Mouse (Mus musculus) gastrocnemius, postnatal 14 days (tissue): Measurements from ENCODE around the gene Tcp11l1. TPM values are rescaled to one million over a fixed set of nuclear protein-coding genes. Genes with fewer than 3 reads are reported as not detected.
A peak's percentile ranks its signal among the peaks of the same experiment; 100 is the strongest.

ENCODE experiments used
- DNase-seq: peaks from one replicate; pipeline ENCODE4 v3.0.0; 2021; ENCODE audit warnings: mixed read lengths
- intact Hi-C: fragments of 180-260 bp; cut with DNase I; formaldehyde crosslinking; loops from one replicate; pipeline ENCODE4 v1.15.1; 2025; ENCODE audit warnings: low total_unique reads
- long read RNA-seq, 2 experiments: library from polyadenylated mRNA; stranded (forward); transcript quantifications; one replicate each; pipeline ENCODE4 v2.0.0; 2021
- total RNA-seq, 2 experiments: library from RNA; stranded (reverse); gene quantifications; 2 replicates each; pipeline ENCODE4 v1.2.3; 2021

Gene Tcp11l1
- total RNA-seq = 1 to 10 TPM; 4.5 TPM
- long read RNA-seq, experiment 1, partial matches to known transcripts = 0 of 5 reads
- long read RNA-seq, experiment 1, other reads (novel, unspliced or antisense) = 1 of 5 reads
- long read RNA-seq, experiment 2, transcript Tcp11l1-206 (3 exons, 630 nt) = major isoform, 7 of 8 reads
- long read RNA-seq, experiment 2, partial matches to known transcripts = 0 of 8 reads
- long read RNA-seq, experiment 2, other reads (novel, unspliced or antisense) = 1 of 8 reads

GRCm38 (mm10) chr2:104711585-104712485 lies at the start of gene Tcp11l1:
Tcp11l1 (minus strand) TSS chr2:104712169.
- intact Hi-C loops = no loop called here
- peak; percentile 42 for DNase-seq

- intact Hi-C loops = no loop called here
- no peak for DNase-seq
Measured at GRCm38 (mm10) chr2:104750611-104751010, 38.6 kb upstream of the Tcp11l1 start.

- DNase-seq = no peak
- intact Hi-C loops = no loop called here
Measured at GRCm38 (mm10) chr2:104748652-104749183, 36.7 kb upstream of the Tcp11l1 start.

GRCm38 (mm10) chr2:104746251-104746650 lies 34.3 kb upstream of the Tcp11l1 start:
- no peak for DNase-seq
- intact Hi-C loops = no loop called here

- no peak for DNase-seq
- intact Hi-C loops = no loop called here
Measured at GRCm38 (mm10) chr2:104743971-104744370, 32.0 kb upstream of the Tcp11l1 start.

GRCm38 (mm10) chr2:104743160-104743559 lies 31.2 kb upstream of the Tcp11l1 start:
- intact Hi-C loops = no loop called here
- no peak for DNase-seq

DNA sequence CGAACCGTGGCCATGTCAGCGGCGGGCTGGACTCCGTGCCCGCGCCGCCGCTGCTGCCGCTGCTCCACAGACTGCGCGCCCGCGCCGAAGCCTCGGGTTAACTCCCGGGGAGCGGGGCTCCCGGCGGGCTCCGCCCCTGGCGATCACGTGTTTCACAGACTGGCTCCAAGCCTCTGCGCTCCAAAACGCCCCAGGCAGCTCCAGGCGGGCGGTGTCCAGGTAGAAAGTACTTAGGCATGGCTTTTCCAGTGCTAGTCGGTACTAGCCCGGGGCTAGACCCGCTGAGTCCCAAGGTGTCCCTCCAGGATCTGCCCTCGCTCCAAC lies 30.7 kb upstream of the Tcp11l1 start, which contains the start of gene Depdc7:
Depdc7 (minus strand) TSS at position 138 of the 324 bp plus-strand sequence.
- intact Hi-C loops = no loop called here
- DNase-seq = peak; percentile 90

DNA sequence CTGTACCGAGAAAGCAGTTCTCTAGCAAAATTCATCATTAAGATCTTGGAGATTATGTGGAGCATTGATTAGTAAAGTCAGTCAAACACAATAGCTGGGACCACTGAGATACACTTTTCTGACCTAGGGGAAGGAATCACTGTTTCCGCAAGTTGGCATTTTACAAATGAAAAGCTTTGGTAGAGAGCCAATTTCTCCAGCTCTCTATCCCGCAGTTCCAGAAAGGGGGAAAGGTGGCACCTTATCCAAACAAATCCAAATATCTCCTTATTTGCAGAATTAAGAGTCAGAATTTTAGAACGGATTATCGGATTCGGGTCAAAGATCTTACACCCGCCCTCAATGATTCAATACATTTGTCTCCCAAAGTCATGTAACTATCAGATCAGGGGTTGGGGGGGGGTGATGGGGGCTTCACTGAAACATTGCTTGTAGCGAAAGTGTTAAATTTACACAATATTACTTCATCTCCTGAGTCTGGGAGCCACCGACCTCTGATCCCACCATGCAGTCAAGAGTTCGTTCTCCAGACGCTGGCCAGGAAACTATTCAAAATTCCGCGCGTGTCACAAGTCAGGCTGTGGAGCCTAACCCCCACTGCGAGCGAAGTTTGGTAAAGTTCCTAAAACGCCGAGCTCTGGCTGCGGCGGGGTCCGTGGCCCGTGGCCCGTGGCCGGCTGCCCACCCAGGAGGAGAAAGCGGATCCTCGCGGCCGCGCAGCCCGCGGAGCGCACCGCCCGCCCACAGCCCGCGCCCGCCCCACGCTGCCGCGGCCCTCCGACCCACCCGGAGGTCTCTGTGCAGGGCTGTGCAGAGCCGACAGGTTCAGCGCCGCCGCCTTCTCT lies 30.1 kb upstream of the Tcp11l1 start:
- DNase-seq = no peak
- intact Hi-C loops = no loop called here

DNA sequence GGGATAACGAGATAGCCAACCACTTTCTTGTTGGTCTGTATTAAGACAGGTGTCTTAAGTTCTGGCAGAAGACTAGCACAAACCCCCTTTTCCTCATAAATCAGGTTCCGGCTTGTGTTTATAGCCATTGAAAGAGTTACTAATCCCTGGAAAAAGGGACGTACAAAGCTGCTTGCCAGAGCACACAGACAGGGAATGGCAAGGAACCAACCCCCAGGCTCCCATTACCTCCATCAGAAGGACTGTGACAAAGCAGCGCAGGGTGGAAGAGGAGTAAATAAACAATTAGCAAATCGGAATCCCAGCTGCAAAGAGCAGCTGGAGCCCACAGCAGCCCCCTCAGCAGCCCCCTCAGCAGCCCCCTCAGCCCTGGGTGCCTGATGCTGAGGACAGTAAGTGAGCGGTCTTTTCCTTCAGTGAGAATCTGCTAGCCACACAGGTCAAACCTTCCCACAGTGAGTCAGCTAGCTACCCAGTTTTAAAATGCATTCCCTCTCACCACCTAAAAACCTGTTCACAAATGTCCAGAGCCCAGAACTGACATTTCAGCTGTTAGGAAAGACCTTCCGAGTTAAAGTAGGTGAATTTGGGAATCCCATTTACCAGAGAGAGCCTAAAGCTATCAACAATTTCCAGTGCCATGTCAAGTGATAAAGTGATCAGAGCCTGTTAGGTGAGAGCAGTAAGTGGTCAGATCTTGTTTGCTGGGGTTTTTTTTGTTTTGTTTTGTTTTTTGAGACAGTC lies 29.2 kb upstream of the Tcp11l1 start:
- intact Hi-C loops = no loop called here
- DNase-seq = no peak

- no peak for DNase-seq
- intact Hi-C loops = no loop called here
Measured at GRCm38 (mm10) chr2:104740248-104740949, 28.4 kb upstream of the Tcp11l1 start.

GRCm38 (mm10) chr2:104739691-104740090 lies 27.7 kb upstream of the Tcp11l1 start:
- no peak for DNase-seq
- intact Hi-C loops = no loop called here

- no peak for DNase-seq
- intact Hi-C loops = no loop called here
Measured at GRCm38 (mm10) chr2:104736241-104736640, 24.3 kb upstream of the Tcp11l1 start.

DNA sequence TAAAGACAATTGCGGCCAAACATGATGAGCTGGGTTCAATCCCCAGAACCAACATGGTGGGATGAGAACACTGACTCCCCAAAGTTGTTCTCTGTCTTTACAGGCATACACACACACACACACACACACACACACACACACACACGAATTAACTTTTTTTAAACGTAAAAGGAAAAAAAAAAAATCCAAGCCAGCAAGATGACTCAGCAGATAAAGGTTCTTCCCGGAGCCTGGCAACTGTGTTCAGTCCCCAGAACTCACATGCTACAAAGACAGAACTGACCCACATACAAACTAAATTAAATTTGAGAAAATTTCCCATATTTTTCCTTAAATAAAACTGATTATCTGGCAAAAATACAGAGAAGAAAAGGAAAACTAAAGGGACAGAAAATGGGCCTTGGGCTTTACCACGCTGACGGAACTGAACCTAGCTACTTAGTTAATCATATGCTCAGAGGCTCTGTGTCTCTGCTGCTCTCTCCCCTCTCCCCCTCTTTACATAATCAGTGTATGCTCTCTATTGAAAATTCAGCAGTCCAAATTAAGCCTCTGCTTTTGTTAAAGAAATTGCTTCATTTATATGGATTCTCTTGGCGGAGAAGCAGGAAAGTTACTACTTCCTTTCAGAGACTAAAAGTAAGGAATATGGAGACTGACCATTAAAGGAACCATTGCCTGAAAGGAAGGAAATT lies 20.7 kb upstream of the Tcp11l1 start:
- intact Hi-C loops = no loop called here
- DNase-seq = no peak

- DNase-seq = no peak
- intact Hi-C loops = no loop called here
Measured at GRCm38 (mm10) chr2:104732033-104732444, 20.1 kb upstream of the Tcp11l1 start.

DNA sequence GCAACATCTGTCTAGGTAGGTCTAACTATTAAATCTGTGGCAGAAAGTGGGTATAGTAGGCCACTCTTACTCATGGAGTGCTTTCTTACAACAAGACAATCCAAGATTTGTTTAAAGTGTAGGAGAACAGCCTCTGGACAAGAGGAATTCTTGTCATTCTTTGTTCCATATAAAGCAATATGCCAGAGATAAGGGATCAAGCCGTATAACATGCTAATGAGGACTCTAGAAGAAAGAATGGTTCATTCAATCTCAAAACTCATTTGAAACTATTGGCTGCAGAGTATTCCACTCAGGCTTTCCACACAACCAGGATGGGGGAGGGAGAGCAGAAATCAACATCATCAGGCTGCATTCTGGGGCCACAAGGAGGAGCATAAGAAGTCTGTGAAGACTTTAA lies 15.4 kb upstream of the Tcp11l1 start:
- no peak for DNase-seq
- intact Hi-C loops = no loop called here

DNA sequence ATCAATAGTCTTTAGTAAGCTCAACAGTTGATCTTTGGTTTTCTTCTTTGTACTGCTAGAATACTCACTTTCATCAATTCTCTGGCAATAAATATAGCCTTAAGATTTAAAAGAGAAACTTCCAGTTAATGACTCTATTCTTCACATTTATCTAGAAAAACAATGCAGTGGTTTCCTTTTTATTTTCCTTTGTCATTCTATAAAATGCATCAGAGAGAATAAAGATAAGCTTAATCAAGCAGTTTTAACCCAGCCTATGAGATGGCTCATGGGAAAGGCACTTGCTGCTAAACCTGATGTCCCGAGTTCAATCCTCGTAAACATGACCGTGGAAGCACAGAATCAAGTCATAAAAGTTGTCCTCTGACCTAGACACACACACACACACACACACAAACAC lies 10.1 kb upstream of the Tcp11l1 start:
- intact Hi-C loops = no loop called here
- DNase-seq = no peak

DNA sequence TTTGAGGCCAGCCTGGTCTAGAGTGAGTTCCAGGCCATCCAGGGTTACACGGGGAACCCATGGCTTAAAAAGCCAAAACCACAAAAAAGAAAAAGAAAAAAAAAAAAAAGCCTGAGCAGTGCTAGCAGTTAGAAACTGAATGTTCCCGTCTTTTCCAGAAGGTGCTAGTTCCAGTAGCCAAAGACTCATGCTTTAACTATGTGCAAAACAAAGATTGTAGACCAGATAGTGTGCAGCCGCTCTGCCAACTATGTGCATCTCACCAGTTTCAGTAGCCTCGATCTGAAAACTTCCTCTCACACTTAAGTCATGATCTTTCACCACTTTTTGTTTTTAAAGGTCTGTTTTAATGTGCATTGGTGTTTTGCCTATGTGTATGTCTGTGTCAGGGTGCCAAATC lies 5.9 kb upstream of the Tcp11l1 start:
- DNase-seq = no peak
- intact Hi-C loops = no loop called here

- no peak for DNase-seq
- intact Hi-C loops = no loop called here
Measured at GRCm38 (mm10) chr2:104717231-104717735, 5.3 kb upstream of the Tcp11l1 start.
